Mouse (Mus musculus): ENCODE data around the gene Cdc14a. TPM values are rescaled to one million over a fixed set of nuclear protein-coding genes. Genes with fewer than 3 reads are reported as not detected.

Cdc14a gene
- total and polyA plus RNA-seq, 3 experiments: 1.6 to 3.4 (median 2.8) TPM

DNA sequence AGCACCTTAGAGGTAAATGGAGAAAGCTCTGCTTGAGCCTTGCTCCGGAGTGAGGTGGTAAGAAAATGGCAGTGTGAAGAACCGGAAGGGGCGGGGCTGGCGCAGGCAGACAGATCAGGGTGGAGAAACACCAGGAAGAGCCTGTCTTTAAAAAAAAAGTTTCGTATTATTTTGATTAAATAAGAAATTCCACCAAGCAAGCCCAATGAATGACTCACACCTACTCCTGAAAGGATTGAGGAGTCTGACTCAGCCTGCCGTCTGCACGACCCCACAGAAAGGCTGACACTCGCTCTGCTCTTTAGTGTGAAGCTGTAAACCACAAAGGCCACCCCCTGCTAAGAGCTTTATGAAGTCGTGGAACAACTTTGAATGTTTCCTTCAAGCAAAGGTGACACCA, 43.5 kb downstream of the Cdc14a start:
- Histone ChIP-seq H3K36me3 (ENCODE audit: control insufficient read depth, insufficient read depth, low read length) (no peaks in the 10 kb centered on the region; the same call in 1 of the 2 replicates), H3K9ac (ENCODE audit: low read depth, low read length) (no peak overlapping the region), H3K4me3 (no peak overlapping the region), H3K79me2 (replicated peaks; ENCODE audit: control insufficient read depth, insufficient read depth, low read length) (no peaks in the 10 kb centered on the region), H3K27me3 (ENCODE audit: control insufficient read depth, insufficient read depth, low read length) (no peaks in the 10 kb centered on the region), H3K4me1 (ENCODE audit: control insufficient read depth, insufficient read depth, low read length) (peaks cover 11% of the 10 kb centered on the region), H3K27ac (peak overlapping the region; percentile 17; the same call in 1 of the 2 replicates)
- DNase-seq: no peak
- intact Hi-C loops (cut with DNase I): no loop called here
- TF ChIP-seq EP300 (IDR thresholded peaks at IDR 0.05; ENCODE audit: insufficient read depth, low read depth, low read length) (no peak), POLR2A (IDR thresholded peaks at IDR 0.05; ENCODE audit: insufficient read depth, low read depth, low read length) (no peak), CTCF (IDR thresholded peaks at IDR 0.05) (no peak)
- WGBS: 51% methylated on average over 9 of the region's 9 CpGs

DNA sequence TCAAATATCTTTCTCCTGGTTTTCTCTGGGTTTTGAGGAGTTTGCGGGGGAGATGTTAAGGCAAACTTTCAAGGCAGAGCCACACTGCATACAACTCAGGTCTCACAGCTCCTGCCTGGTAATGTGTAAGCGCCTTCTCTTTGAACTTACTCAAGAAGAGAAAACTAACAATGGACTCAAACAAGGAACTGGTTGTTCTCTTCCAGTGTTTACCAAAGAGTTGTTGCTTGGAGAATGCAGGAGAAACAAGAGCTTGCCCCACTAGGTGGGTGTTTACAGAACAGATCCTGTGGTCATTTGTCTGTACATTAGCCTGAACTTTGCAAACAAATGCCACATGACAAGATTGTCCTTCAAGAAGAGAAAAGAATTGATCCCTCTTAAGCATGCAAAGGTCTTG, 48.4 kb downstream of the Cdc14a start:
- DNase-seq: no peak
- Histone ChIP-seq H3K4me3 (no peak overlapping the region), H3K79me2 (replicated peaks; ENCODE audit: control insufficient read depth, insufficient read depth, low read length) (no peaks in the 10 kb centered on the region), H3K36me3 (ENCODE audit: control insufficient read depth, insufficient read depth, low read length) (no peaks in the 10 kb centered on the region; the same call in 1 of the 2 replicates), H3K27me3 (ENCODE audit: control insufficient read depth, insufficient read depth, low read length) (no peaks in the 10 kb centered on the region), H3K4me1 (ENCODE audit: control insufficient read depth, insufficient read depth, low read length) (peaks cover 4% of the 10 kb centered on the region), H3K27ac (no peak overlapping the region), H3K9ac (ENCODE audit: low read depth, low read length) (no peak overlapping the region)
- TF ChIP-seq EP300 (IDR thresholded peaks at IDR 0.05; ENCODE audit: insufficient read depth, low read depth, low read length) (no peak), POLR2A (IDR thresholded peaks at IDR 0.05; ENCODE audit: insufficient read depth, low read depth, low read length) (no peak)
- intact Hi-C loops (cut with DNase I): no loop called here
- WGBS: 93% methylated on average over 2 of the region's 2 CpGs

DNA sequence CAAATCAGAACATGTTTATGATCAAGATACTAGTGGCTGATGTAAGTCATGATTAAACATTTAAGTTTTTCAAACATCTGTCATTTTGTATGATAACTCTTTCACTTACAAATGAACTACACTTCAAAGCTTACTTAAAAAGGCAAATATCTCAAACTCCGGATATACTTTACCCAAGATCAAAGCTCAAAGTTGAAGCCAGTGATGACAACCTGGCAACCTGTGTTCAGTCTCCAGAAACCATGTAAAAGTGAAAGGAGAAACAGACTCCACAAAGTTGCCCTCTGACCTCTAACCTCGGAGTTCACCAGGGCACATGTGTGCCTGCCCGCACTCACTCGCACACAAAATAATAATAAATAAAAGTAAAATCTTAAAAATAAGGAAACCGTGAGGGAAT, 49.3 kb downstream of the Cdc14a start:
- Histone ChIP-seq H3K27ac (no peak overlapping the region), H3K4me1 (ENCODE audit: control insufficient read depth, insufficient read depth, low read length) (peaks cover 4% of the 10 kb centered on the region), H3K36me3 (ENCODE audit: control insufficient read depth, insufficient read depth, low read length) (no peaks in the 10 kb centered on the region; the same call in 1 of the 2 replicates), H3K9ac (ENCODE audit: low read depth, low read length) (no peak overlapping the region), H3K4me3 (no peak overlapping the region), H3K79me2 (replicated peaks; ENCODE audit: control insufficient read depth, insufficient read depth, low read length) (no peaks in the 10 kb centered on the region), H3K27me3 (ENCODE audit: control insufficient read depth, insufficient read depth, low read length) (no peaks in the 10 kb centered on the region)
- 89% methylated on average over 5 of the region's 5 CpGs for WGBS
- TF ChIP-seq CTCF (IDR thresholded peaks at IDR 0.05) (no peak), POLR2A (IDR thresholded peaks at IDR 0.05; ENCODE audit: insufficient read depth, low read depth, low read length) (no peak), EP300 (IDR thresholded peaks at IDR 0.05; ENCODE audit: insufficient read depth, low read depth, low read length) (no peak)
- intact Hi-C loops (cut with DNase I): no loop called here
- DNase-seq: no peak

DNA sequence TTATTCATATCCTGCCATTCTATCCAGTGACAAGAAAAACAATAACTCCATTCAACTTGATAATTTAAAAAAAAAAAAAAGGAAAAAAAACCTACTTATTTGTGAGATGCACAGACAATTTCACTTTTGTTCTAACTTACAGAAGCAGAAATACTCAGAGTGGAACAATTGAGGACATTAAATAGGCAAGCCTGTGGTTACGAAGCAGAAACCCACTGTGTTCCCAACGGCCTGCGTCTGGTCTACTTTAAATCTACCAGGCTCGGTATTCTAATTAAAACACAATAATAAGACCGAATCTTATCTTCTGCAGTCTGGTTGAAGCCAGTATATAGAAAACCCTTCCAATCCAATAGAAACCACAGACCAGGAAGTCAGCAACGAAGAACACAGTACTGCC, 50.6 kb downstream of the Cdc14a start:
- Histone ChIP-seq H3K9ac (ENCODE audit: low read depth, low read length) (no peak overlapping the region), H3K27ac (no peak overlapping the region), H3K36me3 (ENCODE audit: control insufficient read depth, insufficient read depth, low read length) (no peaks in the 10 kb centered on the region), H3K27me3 (ENCODE audit: control insufficient read depth, insufficient read depth, low read length) (no peaks in the 10 kb centered on the region), H3K4me3 (no peak overlapping the region), H3K79me2 (replicated peaks; ENCODE audit: control insufficient read depth, insufficient read depth, low read length) (no peaks in the 10 kb centered on the region), H3K4me1 (ENCODE audit: control insufficient read depth, insufficient read depth, low read length) (peaks cover 1% of the 10 kb centered on the region)
- intact Hi-C loops (cut with DNase I): no loop called here
- no peak for DNase-seq
- TF ChIP-seq POLR2A (IDR thresholded peaks at IDR 0.05; ENCODE audit: insufficient read depth, low read depth, low read length): no peak
- TF ChIP-seq CTCF (IDR thresholded peaks at IDR 0.05): no peak
- no peak for TF ChIP-seq EP300 (IDR thresholded peaks at IDR 0.05; ENCODE audit: insufficient read depth, low read depth, low read length)
- WGBS: 74% methylated on average over 6 of the region's 6 CpGs

DNA sequence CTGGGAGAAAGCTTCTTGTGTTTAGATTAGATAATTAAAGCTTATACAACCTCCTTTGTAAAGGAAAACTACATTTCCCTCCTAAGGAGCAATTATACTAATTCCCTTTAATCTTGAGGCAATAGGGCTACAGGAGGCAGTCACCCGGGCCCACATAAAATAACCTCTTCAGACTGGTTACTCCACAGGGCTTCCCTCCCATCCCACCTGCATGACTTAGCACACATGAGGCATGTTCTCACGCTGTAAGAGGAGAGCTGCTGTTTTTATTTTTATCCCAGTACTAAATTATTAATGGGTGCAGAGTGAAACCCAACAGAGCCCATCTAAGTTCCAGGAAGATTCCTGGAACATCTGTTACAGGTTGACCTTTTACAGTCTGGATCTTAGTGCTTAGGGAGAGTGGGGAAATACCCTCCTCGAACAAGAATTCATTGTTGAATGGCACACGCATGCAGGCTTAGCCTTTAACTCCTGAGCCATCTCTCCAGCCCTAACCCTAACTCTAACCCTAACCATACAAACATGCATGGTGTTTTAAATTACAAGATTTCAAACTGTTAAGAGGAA, 54.9 kb downstream of the Cdc14a start:
- no peaks in the 10 kb centered on the region for H3K36me3 ChIP-seq (ENCODE audit: control insufficient read depth, insufficient read depth, low read length)
- no peak overlapping the region for H3K9ac ChIP-seq (ENCODE audit: low read depth, low read length)
- no peaks in the 10 kb centered on the region for H3K79me2 ChIP-seq (replicated peaks; ENCODE audit: control insufficient read depth, insufficient read depth, low read length)
- H3K4me1 ChIP-seq (ENCODE audit: control insufficient read depth, insufficient read depth, low read length): no peaks in the 10 kb centered on the region; the same call in 1 of the 2 replicates
- TF ChIP-seq POLR2A (IDR thresholded peaks at IDR 0.05; ENCODE audit: insufficient read depth, low read depth, low read length) (no peak), EP300 (IDR thresholded peaks at IDR 0.05; ENCODE audit: insufficient read depth, low read depth, low read length) (no peak), CTCF (IDR thresholded peaks at IDR 0.05) (no peak)
- no peak overlapping the region for H3K4me3 ChIP-seq
- no peaks in the 10 kb centered on the region for H3K27me3 ChIP-seq (ENCODE audit: control insufficient read depth, insufficient read depth, low read length)
- no peak overlapping the region for H3K27ac ChIP-seq
- intact Hi-C loops (cut with DNase I): no loop called here
- no peak for DNase-seq
- 41% methylated on average over 4 of the region's 4 CpGs for WGBS

DNA sequence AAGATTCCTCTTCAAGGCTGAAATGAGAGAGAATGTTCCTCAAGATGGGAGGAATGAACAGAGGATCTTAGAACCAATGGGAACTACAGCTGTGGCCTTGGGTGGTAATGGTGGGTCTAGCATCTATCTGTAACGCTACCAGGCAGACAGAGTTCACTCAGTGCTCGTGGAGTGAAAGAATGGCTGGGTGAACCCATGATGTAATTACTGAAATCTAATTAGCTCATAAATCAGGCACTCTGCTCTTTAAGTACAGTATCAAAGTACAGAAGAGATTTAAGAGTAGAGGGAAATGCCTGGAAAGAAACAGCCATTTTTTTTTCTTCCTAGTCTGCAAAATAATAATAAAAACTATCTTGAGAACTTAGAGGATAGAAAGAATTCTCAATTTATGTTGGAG, 57.7 kb downstream of the Cdc14a start:
- 94% methylated on average over 2 of the region's 2 CpGs for WGBS
- Histone ChIP-seq H3K4me3 (no peak overlapping the region), H3K9ac (ENCODE audit: low read depth, low read length) (no peak overlapping the region), H3K27me3 (ENCODE audit: control insufficient read depth, insufficient read depth, low read length) (no peaks in the 10 kb centered on the region), H3K4me1 (ENCODE audit: control insufficient read depth, insufficient read depth, low read length) (no peaks in the 10 kb centered on the region; the same call in 1 of the 2 replicates), H3K27ac (no peak overlapping the region), H3K79me2 (replicated peaks; ENCODE audit: control insufficient read depth, insufficient read depth, low read length) (no peaks in the 10 kb centered on the region), H3K36me3 (ENCODE audit: control insufficient read depth, insufficient read depth, low read length) (no peaks in the 10 kb centered on the region)
- TF ChIP-seq POLR2A (IDR thresholded peaks at IDR 0.05; ENCODE audit: insufficient read depth, low read depth, low read length) (no peak), EP300 (IDR thresholded peaks at IDR 0.05; ENCODE audit: insufficient read depth, low read depth, low read length) (no peak), CTCF (IDR thresholded peaks at IDR 0.05) (no peak)
- intact Hi-C loops (cut with DNase I): no loop called here
- DNase-seq: no peak

All from heart, adult 2 months (tissue).